In the genomic region with DNA sequence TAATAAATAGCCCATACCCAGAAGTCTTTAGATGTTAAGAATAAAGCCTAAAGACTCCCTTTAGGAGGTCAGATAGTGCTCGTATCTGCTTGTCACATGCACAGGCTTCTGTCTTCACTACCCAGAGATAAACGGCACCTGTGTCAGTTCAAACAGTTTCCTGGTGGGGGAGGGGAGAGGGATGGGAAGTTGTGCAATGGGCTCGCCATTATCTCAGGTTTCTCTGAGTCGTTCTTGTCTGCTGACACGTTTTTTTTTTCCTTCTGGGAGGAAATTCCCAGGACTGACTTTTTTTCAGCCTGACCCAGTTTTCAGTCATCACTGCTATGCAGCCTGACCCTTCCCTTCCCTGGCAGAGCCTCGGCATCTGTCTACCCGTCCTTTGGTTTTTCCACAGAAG, we compare ENCODE assay signal across 7 mouse cellular contexts.
DNase-seq lines count a peak whose midpoint lies in the region; ATAC-seq and TF ChIP-seq lines count a peak whose summit lies in the region.

No protein-coding gene starts in this region.

- H3K9me3 ChIP-seq in lung, postnatal 0 days (ENCODE audit: low read length) = no peaks in the 10 kb centered on the region
- H3K9me3 ChIP-seq in erythroblast, embryonic 14.5 days (ENCODE audit: control insufficient read depth, low read length) = no peaks in the 10 kb centered on the region
- no peaks in the 10 kb centered on the region for H3K9me3 ChIP-seq in liver, embryonic 14.5 days (ENCODE audit: control insufficient read depth, low read length)

- no peak for TF ChIP-seq EP300 in lung, postnatal 0 days (IDR thresholded peaks at IDR 0.05)
- peak; percentile 93 for TF ChIP-seq EP300 in liver, embryonic 14.5 days (IDR thresholded peaks at IDR 0.05; ENCODE audit: low read depth)

- H3K27ac ChIP-seq in lung, postnatal 0 days (ENCODE audit: low read length) = no peak overlapping the region
- H3K27ac ChIP-seq in liver, embryonic 14.5 days = peak overlapping the region; percentile 67

- H3K4me1 ChIP-seq in lung, postnatal 0 days (ENCODE audit: insufficient read depth, low read depth, low read length) = no peaks in the 10 kb centered on the region
- peaks cover 19% of the 10 kb centered on the region for H3K4me1 ChIP-seq in erythroblast, embryonic 14.5 days (ENCODE audit: control insufficient read depth)
- peaks cover 17 to 25% of the 10 kb centered on the region in 2 experiments for H3K4me1 ChIP-seq in liver, embryonic 14.5 days (replicated peaks; ENCODE audit: control insufficient read depth in 2 of 2, insufficient read depth in 2 of 2, low read length in 1 of 2)

- 3% methylated on average over 7 of the region's 7 CpGs for WGBS in lung, postnatal 0 days
- 3% methylated on average over 7 of the region's 7 CpGs for WGBS in liver, embryonic 14.5 days (ENCODE audit: insufficient replicate concordance)

- TF ChIP-seq CTCF in lung, postnatal 0 days (IDR thresholded peaks at IDR 0.05) = no peak
- TF ChIP-seq CTCF in liver, embryonic 14.5 days (IDR thresholded peaks at IDR 0.05; ENCODE audit: low read depth) = no peak

- peak; percentile 22 for DNase-seq in lung, postnatal 14 days
- no peak for DNase-seq in lung, postnatal 0 days (ENCODE audit: low spot score)
- DNase-seq in liver, embryonic 14.5 days (ENCODE audit: low read depth in 3 of 3, low spot score in 3 of 3) = peak; percentile 50 to 82 (median 53)
- DNase-seq in thymus, postnatal 4 days = peak; percentile 80
- no peak for DNase-seq in urinary bladder, postnatal 4 days (ENCODE audit: low spot score in 2 of 2)
- DNase-seq in cerebellum, postnatal 10 days = no peak

- no peak overlapping the region for H3K4me2 ChIP-seq in lung, postnatal 0 days (replicated peaks; ENCODE audit: low read depth, low read length)
- peak overlapping the region; percentile 71 for H3K4me2 ChIP-seq in liver, embryonic 14.5 days (ENCODE audit: low read depth)

- no peak for ATAC-seq in lung, postnatal 0 days
- ATAC-seq in liver, embryonic 14.5 days (ENCODE audit: insufficient read depth) = peak; percentile 89

- no peaks in the 10 kb centered on the region for H3K27me3 ChIP-seq in lung, postnatal 0 days (replicated peaks; ENCODE audit: insufficient read depth, low read length)
- no peaks in the 10 kb centered on the region for H3K27me3 ChIP-seq in erythroblast, embryonic 14.5 days (ENCODE audit: control insufficient read depth)
- H3K27me3 ChIP-seq in liver, embryonic 14.5 days (ENCODE audit: control insufficient read depth, insufficient read depth, low read length) = no peaks in the 10 kb centered on the region

- no peak overlapping the region for H3K9ac ChIP-seq in lung, postnatal 0 days (replicated peaks; ENCODE audit: low read depth)
- peak overlapping the region; percentile 44 for H3K9ac ChIP-seq in liver, embryonic 14.5 days (replicated peaks)

- no peak overlapping the region for H3K4me3 ChIP-seq in lung, postnatal 0 days (ENCODE audit: low read depth, low read length)
- H3K4me3 ChIP-seq in erythroblast, embryonic 14.5 days (replicated peaks) = peak overlapping the region; percentile 17
- peak overlapping the region; percentile 35 to 40 for H3K4me3 ChIP-seq in liver, embryonic 14.5 days (ENCODE audit: insufficient read depth in 1 of 2, low read depth in 2 of 2, low read length in 2 of 2)

- no peaks in the 10 kb centered on the region for H3K36me3 ChIP-seq in lung, postnatal 0 days (ENCODE audit: insufficient read depth, low read length)
- H3K36me3 ChIP-seq in erythroblast, embryonic 14.5 days (ENCODE audit: control insufficient read depth) = no peaks in the 10 kb centered on the region
- H3K36me3 ChIP-seq in liver, embryonic 14.5 days (replicated peaks; ENCODE audit: control insufficient read depth, insufficient read depth, low read depth) = no peaks in the 10 kb centered on the region

Comparison
In these comparisons a context has a peak if more than half of its experiments do, and no peak if none do; other contexts are left out.
1. DNase-seq: peak in lung, postnatal 14 days (single experiment), liver, embryonic 14.5 days (3 of 3) and thymus, postnatal 4 days (single experiment); none in lung, postnatal 0 days (single experiment), urinary bladder, postnatal 4 days (0 of 2) and cerebellum, postnatal 10 days (0 of 2).